Mouse (Mus musculus) lung, adult 2 months (tissue): Measurements from ENCODE around the gene Fzd4. TPM values are rescaled to one million over a fixed set of nuclear protein-coding genes. Genes with fewer than 3 reads are reported as not detected.

Experiments used
- DNase-seq: peaks from one replicate; pipeline ENCODE4 v3.0.0; 2022
- H3K4me1 ChIP-seq: fragments of 200-500 bp; 2 replicates; pipeline ENCODE4 v1.6.1; 2011; ENCODE audit warnings: low read length; ENCODE audit not compliant: control insufficient read depth, insufficient read depth
- H3K4me3 ChIP-seq: fragments of 200-500 bp; replicated peaks from 2 replicates; pipeline ENCODE3; 2011; ENCODE audit warnings: low read depth, mild to moderate bottlenecking, control low read depth, low read length; ENCODE audit errors: extremely low read depth
- CTCF ChIP-seq: fragments of 200-500 bp; IDR thresholded peaks from 2 replicates; pipeline ENCODE4 v1.5.1; 2011; ENCODE audit warnings: mild to moderate bottlenecking, low read length, control low read depth; ENCODE audit not compliant: insufficient read depth
- POLR2A ChIP-seq: fragments of 200-500 bp; IDR thresholded peaks from 2 replicates; pipeline ENCODE4 v1.6.1; 2011; ENCODE audit warnings: low read depth, mild to moderate bottlenecking, control low read depth, low read length, borderline replicate concordance; ENCODE audit errors: extremely low read depth
- WGBS: fragments of 180-500 bp; shearing (Covaris S2); methylation state at CpG from one replicate; pipeline ENCODE4 v1.1.7; 2018; 5-methylcytosine and 5-hydroxymethylcytosine counted together
- polyA plus RNA-seq: library from polyadenylated mRNA; depleted of rRNA; stranded (reverse); fragments of >200 nt; gene quantifications from 2 replicates; pipeline ENCODE4 v1.2.3, GENCODE M21; 2012; rRNA removed

Gene Fzd4
- polyA plus RNA-seq, 1 experiment: 27.8 TPM

DNA sequence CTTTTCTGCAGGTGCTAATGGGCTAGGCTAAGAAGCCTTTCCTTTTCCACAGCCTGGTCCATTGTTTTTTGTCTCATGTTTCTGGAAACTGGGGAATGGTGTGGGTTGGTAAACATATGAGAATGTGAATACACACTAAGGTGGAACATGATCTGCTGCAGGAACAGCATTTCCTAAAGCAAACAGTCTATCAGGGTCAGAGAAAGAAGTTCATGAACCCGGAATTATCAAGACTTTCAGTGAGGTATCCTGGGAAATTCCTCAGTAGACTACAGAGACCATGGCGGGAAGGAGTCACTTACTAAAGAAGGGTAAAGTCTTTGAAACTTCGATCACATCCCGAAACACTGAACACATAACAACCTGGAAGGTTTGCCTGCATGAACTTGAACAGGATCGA is 32.2 kb downstream of the Fzd4 start:
- no peak for DNase-seq
- 74% methylated on average over 5 of the region's 5 CpGs for WGBS
- TF ChIP-seq CTCF: no peak
- TF ChIP-seq POLR2A: no peak
- H3K4me3 ChIP-seq: no peak overlapping the region
- H3K4me1 ChIP-seq: no peaks in the 10 kb centered on the region

DNA sequence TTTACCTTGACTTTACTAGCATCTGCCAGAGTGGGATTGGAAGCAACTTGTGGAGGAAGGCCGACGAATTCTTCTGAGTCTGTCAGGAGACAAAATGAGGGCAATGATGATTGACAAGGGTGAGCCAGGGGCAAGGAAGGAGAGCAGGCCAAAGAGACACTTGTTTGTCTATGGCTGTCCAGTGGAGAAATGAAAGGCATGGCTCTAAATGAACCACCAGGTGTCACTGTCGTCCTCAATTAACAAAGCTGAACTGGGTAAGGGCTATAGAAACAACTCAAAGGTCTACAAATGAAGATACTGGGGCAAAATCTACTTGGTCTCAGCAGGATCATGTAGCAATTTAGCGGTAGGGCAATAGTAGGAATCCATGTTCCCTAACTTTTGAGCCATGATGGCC is 33.4 kb downstream of the Fzd4 start:
- WGBS: 44% methylated on average over 4 of the region's 4 CpGs
- peak; percentile 25 for DNase-seq
- no peaks in the 10 kb centered on the region for H3K4me1 ChIP-seq
- no peak for TF ChIP-seq POLR2A
- TF ChIP-seq CTCF: peak; percentile 27
- H3K4me3 ChIP-seq: no peak overlapping the region

DNA sequence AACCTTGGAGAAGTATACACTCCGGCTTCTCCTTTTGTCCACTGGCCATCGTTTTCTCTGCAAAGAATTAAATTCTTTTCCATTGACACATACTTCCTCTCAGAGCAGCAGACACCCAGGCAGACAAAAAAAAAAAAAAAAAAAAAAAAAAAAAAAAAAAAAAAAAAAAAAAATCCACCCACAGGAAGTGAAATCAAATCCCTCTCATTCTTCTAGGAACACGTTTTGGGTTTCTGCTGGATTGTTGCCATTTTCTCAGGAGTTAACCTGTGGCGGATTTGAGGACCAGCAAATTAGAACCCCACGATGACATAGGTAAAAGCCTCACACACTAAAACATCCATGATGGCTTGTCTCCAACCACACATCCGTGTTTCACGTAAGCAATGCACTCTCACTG is 37.1 kb downstream of the Fzd4 start:
- TF ChIP-seq POLR2A (no peak), CTCF (no peak)

DNA sequence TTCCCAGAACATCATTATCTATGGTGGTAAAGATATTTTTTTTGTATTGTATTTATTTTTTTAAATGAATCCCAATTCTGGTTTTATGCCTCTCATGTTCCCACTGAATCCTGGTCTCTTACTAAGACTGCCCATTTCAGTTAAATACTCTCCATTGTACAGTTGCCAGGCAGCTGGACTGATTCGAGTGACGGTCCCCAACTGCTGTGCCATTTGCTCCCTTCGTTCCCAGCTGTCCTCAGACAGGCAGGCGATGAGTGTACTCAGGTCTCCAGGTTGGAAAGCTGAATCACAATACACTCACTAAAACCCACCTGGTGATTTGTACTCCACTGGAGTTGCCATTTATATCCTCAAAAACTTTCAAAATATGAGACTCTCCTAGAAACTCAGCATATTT is 38.1 kb downstream of the Fzd4 start:
- TF ChIP-seq POLR2A (no peak), CTCF (no peak)
- H3K4me1 ChIP-seq: peaks cover 6% of the 10 kb centered on the region
- WGBS: 80% methylated on average over 4 of the region's 4 CpGs
- no peak overlapping the region for H3K4me3 ChIP-seq
- no peak for DNase-seq

More for the DNA sequence above, 37.1 kb downstream of the Fzd4 start:
- 39% methylated on average over 7 of the region's 7 CpGs for WGBS
- Histone ChIP-seq H3K4me3 (no peak overlapping the region), H3K4me1 (peaks cover 6% of the 10 kb centered on the region)
- no peak for DNase-seq

DNA sequence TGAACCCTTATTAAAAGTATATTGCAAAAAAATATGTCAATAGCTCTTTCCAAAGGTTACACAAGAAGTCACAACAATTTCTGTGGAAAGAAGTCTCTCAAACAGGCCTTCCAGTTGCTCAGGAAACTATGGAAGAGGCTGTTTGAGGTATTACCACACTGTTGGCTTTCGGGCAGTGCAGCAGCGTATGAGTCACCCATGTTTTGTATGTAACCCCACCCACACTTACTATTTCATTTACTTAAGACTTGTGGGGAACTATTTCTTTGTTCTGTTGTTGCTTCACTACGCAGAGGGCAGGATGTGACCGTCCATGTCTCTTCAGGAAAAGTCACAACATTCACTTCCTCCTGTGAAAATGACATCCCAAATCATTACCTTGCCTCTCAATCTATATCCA is 41.0 kb downstream of the Fzd4 start:
- DNase-seq: no peak
- WGBS: 23% methylated on average over 4 of the region's 4 CpGs
- Histone ChIP-seq H3K4me1 (peaks cover 6% of the 10 kb centered on the region), H3K4me3 (no peak overlapping the region)
- TF ChIP-seq POLR2A (no peak), CTCF (no peak)

DNA sequence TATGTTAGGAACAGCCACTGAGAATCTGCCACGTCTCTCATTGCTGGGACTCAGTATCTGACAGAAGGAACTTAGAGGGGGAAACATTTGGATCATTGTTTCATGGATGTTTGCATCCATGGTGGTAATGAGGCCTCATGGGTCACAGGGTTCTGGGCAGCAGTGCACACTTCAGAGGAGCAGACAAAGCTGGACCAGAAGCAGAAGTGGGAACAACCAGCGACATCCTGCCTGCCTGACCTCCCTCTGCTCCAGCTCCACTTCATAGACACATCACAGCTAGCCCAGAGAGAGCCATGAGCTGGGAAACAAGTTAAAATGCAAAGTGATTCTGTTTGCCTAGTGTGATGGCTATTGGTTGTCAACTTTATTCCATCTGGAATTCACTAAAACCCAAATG is 46.2 kb downstream of the Fzd4 start:
- TF ChIP-seq CTCF (no peak), POLR2A (no peak)
- no peak for DNase-seq
- no peak overlapping the region for H3K4me3 ChIP-seq
- WGBS: 62% methylated on average over 2 of the region's 2 CpGs
- H3K4me1 ChIP-seq: peaks cover 2% of the 10 kb centered on the region; the same call in 1 of the 2 replicates

DNA sequence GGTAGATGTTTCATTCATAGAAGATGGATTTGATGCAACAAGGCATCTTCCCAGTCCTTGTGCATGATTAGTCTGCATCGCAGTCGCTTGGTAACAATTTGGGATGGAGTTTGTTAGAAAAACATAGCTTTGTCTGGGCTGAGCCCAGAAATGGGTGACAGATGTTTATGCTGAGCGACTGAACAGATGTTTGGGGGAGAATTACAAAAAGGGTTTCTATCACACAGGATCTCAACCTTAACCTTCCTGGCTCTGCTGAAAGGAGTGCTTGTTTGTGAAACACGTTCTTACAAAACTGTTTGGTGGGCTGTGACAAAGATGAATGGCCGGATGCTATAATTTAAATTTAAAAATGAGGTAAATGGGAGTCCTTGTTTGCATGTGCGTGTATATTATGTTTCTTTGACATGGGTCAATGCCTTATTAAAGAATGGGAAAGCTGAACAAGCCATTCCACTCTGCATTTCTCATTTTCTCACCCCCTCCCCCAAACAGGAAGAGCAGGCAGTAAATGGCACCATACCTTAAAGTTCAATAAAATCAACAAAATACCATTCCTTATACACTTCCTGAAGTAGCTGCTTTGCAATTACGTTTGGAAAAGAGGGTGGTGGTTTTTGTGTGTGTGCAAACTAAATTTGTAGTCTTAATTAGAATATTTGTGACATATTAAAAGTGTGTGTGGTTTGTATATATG is 52.4 kb downstream of the Fzd4 start:
- 36% methylated on average over 7 of the region's 7 CpGs for WGBS

DNA sequence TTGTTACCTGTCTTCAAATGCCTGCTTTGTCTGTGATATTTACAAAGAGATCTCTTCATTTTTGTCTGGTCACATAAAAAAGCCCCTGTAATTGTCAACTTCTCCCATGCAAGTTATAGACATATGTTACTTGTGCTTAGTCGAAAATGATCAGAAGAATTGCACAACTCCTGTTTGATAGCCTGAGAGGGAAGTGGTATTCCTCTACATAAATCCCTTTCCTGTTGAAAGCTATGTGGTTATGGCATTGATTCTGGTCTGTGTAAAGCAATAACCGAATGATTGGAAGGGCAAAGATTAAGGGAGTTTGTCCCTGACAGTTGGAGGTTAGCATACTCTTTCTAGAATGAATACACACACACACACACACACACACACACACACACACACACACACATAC is 55.5 kb downstream of the Fzd4 start:
- DNase-seq: no peak
- Histone ChIP-seq H3K4me3 (no peak overlapping the region), H3K4me1 (no peaks in the 10 kb centered on the region)
- TF ChIP-seq POLR2A (no peak), CTCF (no peak)
- WGBS: 63% methylated on average over 2 of the region's 2 CpGs

More for the DNA sequence above, 52.4 kb downstream of the Fzd4 start:
- no peak overlapping the region for H3K4me3 ChIP-seq
- DNase-seq: no peak
- TF ChIP-seq CTCF (no peak), POLR2A (no peak)
- H3K4me1 ChIP-seq: no peaks in the 10 kb centered on the region

DNA sequence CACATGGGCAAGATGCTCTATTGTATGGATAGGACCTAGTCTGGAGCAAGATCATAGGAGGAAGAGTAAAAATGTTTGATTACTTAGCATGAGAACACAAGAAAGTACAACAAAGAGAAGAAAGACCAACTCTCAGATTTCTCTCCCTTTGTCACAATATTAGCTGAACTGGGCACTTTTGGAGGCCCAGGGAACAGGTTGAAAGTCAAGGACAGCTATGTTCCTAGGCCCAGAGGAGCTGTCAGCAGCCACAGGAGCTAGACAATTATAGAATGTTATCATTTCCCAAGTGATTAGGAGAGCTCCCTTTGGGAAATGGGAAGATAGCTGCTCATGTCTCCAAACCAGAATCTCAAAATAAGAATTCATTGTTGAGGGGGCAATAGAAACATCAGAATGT is 56.8 kb downstream of the Fzd4 start:
- TF ChIP-seq CTCF (no peak), POLR2A (no peak)
- Histone ChIP-seq H3K4me1 (no peaks in the 10 kb centered on the region), H3K4me3 (no peak overlapping the region)
- no peak for DNase-seq

DNA sequence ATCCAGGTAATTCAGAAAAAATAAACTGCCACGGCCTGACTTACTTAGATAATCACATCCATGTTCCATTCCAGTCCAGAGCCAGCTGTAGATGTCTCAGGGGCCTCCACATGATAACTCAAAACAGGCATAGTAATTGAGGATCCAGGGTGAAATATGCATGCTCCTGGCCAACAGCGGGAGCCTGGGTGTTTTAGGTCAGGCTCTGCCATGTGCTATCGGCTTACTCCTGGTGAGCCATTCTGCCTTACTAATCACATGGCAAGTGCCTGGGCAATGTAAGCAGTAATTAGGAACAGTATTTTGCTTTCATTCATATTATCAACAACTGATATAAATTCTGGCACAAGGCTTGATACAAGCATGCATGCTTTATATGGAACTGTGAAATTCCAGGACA is 57.2 kb downstream of the Fzd4 start:
- TF ChIP-seq CTCF: no peak
- no peak for TF ChIP-seq POLR2A
- DNase-seq: no peak
- Histone ChIP-seq H3K4me1 (no peaks in the 10 kb centered on the region), H3K4me3 (no peak overlapping the region)
- WGBS: 80% methylated on average over 3 of the region's 3 CpGs

Other genes starting within 250 kb of the Fzd4 start
- 48.9 and 52.7 TPM in 2 replicates for gene Tmem135, start 133 bp upstream of the Fzd4 start, polyA plus RNA-seq
- gene Prss23, start 122.8 kb downstream of the Fzd4 start, polyA plus RNA-seq: 91.3 and 104 TPM in 2 replicates
- gene Me3, start 228.0 kb downstream of the Fzd4 start, polyA plus RNA-seq: 3.1 and 5.4 TPM in 2 replicates